Mouse (Mus musculus) neural tube, embryonic 12.5 days (tissue): ENCODE results near the gene Speer3. TPM values are rescaled to one million over a fixed set of nuclear protein-coding genes. Genes with fewer than 3 reads are reported as not detected.
"Not testable (repeated sequence)": the region's sequence is repeated elsewhere in the genome, so short reads cannot be mapped to it uniquely, and the experiment has no call there.

Experiments used
- ATAC-seq: fragments of 200-750 bp; cut with Nextera tagmentation; 2 replicates; pipeline ENCODE4 v1.8.0; 2017; ENCODE audit warnings: low read depth, mild to moderate bottlenecking, moderate TSS enrichment, moderate library complexity; ENCODE audit not compliant: low FRiP score
- H3K27ac ChIP-seq: fragments of 300-500 bp; sonication (generic); 2 replicates; pipeline ENCODE4 v1.5.1; 2016
- H3K27me3 ChIP-seq: fragments of 300-500 bp; sonication (generic); replicated peaks from 2 replicates; pipeline ENCODE4 v1.6.1; 2016; ENCODE audit warnings: mild to moderate bottlenecking
- H3K36me3 ChIP-seq: fragments of 300-500 bp; sonication (generic); 2 replicates; pipeline ENCODE4 v1.6.1; 2016; ENCODE audit warnings: mild to moderate bottlenecking
- H3K4me1 ChIP-seq: fragments of 300-500 bp; sonication (generic); 2 replicates; pipeline ENCODE4 v1.6.1; 2016
- H3K4me2 ChIP-seq: fragments of 300-500 bp; sonication (generic); replicated peaks from 2 replicates; pipeline ENCODE4 v1.6.1; 2016; ENCODE audit warnings: mild to moderate bottlenecking
- H3K4me3 ChIP-seq: fragments of 300-500 bp; sonication (generic); 2 replicates; pipeline ENCODE4 v1.5.1; 2016
- H3K9ac ChIP-seq: fragments of 300-500 bp; sonication (generic); 2 replicates; pipeline ENCODE4 v1.6.1; 2016; ENCODE audit warnings: mild to moderate bottlenecking
- H3K9me3 ChIP-seq: fragments of 300-500 bp; sonication (generic); 2 replicates; pipeline ENCODE4 v1.6.1; 2016; ENCODE audit warnings: mild to moderate bottlenecking
- WGBS: fragments of 180-500 bp; shearing (Covaris S2); methylation state at CpG from one replicate; pipeline ENCODE4 v1.1.7; 2016; 5-methylcytosine and 5-hydroxymethylcytosine counted together
- polyA plus RNA-seq: library from polyadenylated mRNA; unstranded; fragments of >200 nt; fragmentation: Nextera tagmentation; extraction: Ambion mirVana; gene quantifications from 2 replicates; pipeline ENCODE4 v1.2.1, GENCODE M21; 2016

Speer3 gene
- not detected in 2 replicates for polyA plus RNA-seq

- Histone ChIP-seq H3K4me2 (no peak within 1 kb of the TSS), H3K4me3 (no peak within 1 kb of the TSS), H3K27ac (no peak within 1 kb of the TSS), H3K36me3 (no peaks in the 10 kb centered on the region), H3K4me1 (no peaks in the 10 kb centered on the region), H3K27me3 (no peaks in the 10 kb centered on the region), H3K9ac (no peak within 1 kb of the TSS), H3K9me3 (no peaks in the 10 kb centered on the region)
- no peak for ATAC-seq
- 89% methylated on average over 1 of the region's 1 CpGs for WGBS
Measured at GRCm38 (mm10) chr5:13791319-13791718, at the start of gene Speer3. TSS of gene Speer3 (plus strand) at chr5:13791619.

GRCm38 (mm10) chr5:13810496-13810895, 19.1 kb downstream of the Speer3 start:
- ATAC-seq, H3K36me3 ChIP-seq: not testable (repeated sequence)

GRCm38 (mm10) chr5:13825108-13825507, 33.7 kb downstream of the Speer3 start:
- H3K36me3 ChIP-seq = no peaks in the 10 kb centered on the region

More at GRCm38 (mm10) chr5:13810496-13810895, 19.1 kb downstream of the Speer3 start:
- H3K4me2 ChIP-seq, H3K9me3 ChIP-seq, H3K9ac ChIP-seq, H3K4me3 ChIP-seq, H3K4me1 ChIP-seq, H3K27me3 ChIP-seq, H3K27ac ChIP-seq: not testable (repeated sequence)
- 66% methylated on average over 2 of the region's 2 CpGs for WGBS

DNA sequence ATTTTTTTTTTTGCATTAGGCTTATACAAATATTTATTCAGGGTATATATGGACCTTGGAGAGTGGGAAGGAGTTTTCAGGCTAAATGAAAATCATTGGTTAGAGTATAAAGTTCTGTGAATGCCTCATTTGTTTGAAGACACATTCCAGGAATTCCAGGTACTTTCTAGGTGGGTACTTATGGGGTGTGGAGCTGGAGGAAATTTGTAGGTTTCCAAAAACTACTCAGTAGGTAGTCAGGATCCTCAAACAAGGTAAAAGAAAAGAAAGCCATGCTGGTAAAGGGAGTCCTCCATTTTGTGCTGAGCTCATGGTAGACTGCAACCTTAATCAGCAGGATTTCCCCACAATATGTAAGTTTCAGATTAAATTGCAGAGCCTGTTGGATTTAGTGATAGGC, 35.3 kb downstream of the Speer3 start:
- Histone ChIP-seq H3K4me1 (no peaks in the 10 kb centered on the region), H3K27me3 (no peaks in the 10 kb centered on the region), H3K27ac (no peak overlapping the region), H3K4me3 (no peak overlapping the region), H3K4me2 (no peak overlapping the region), H3K36me3 (no peaks in the 10 kb centered on the region), H3K9ac (no peak overlapping the region), H3K9me3 (no peaks in the 10 kb centered on the region)
- no peak for ATAC-seq

More at GRCm38 (mm10) chr5:13825108-13825507, 33.7 kb downstream of the Speer3 start:
- no peak overlapping the region for H3K4me2 ChIP-seq
- H3K9ac ChIP-seq = no peak overlapping the region
- ATAC-seq = no peak
- no peak overlapping the region for H3K27ac ChIP-seq
- H3K4me3 ChIP-seq = no peak overlapping the region
- no peaks in the 10 kb centered on the region for H3K27me3 ChIP-seq
- no peaks in the 10 kb centered on the region for H3K4me1 ChIP-seq
- no peaks in the 10 kb centered on the region for H3K9me3 ChIP-seq

DNA sequence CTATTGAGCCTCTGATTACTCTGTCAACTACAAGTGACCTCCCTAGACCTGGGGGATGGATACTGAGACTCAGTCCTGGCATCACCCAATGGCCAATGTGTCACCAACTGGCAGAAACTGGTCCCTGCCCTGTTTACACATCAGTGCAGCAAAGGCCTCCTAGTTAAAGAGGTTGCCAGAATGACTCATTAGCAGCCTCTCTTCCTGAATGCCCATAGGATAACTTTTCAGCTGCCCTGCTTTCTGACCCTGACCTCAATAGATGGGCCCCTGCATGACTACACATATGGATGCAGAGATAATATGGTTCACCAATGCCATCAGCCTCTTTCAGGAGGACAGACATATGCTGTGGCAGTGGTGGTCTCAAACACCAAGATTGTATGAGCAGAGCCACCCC, 52.9 kb downstream of the Speer3 start:
- no peaks in the 10 kb centered on the region for H3K9me3 ChIP-seq
- no peaks in the 10 kb centered on the region for H3K4me1 ChIP-seq
- H3K27ac ChIP-seq = no peak overlapping the region
- H3K4me3 ChIP-seq = no peak overlapping the region
- H3K36me3 ChIP-seq = no peaks in the 10 kb centered on the region
- no peaks in the 10 kb centered on the region for H3K27me3 ChIP-seq
- no peak overlapping the region for H3K4me2 ChIP-seq
- no peak for ATAC-seq
- no peak overlapping the region for H3K9ac ChIP-seq

Other genes with a start within 250 kb of the Speer3 start
- 2.7 and 2.8 TPM in 2 replicates for gene Sema3e, start 233.7 kb downstream of the Speer3 start, polyA plus RNA-seq